Mouse (Mus musculus) kidney, postnatal 10 days (tissue): ENCODE data around the gene Reln.

ENCODE experiments used
- DNase-seq: peaks from one replicate; pipeline ENCODE4 v3.0.0; 2021; ENCODE audit warnings: mixed read lengths

Reln gene

DNA sequence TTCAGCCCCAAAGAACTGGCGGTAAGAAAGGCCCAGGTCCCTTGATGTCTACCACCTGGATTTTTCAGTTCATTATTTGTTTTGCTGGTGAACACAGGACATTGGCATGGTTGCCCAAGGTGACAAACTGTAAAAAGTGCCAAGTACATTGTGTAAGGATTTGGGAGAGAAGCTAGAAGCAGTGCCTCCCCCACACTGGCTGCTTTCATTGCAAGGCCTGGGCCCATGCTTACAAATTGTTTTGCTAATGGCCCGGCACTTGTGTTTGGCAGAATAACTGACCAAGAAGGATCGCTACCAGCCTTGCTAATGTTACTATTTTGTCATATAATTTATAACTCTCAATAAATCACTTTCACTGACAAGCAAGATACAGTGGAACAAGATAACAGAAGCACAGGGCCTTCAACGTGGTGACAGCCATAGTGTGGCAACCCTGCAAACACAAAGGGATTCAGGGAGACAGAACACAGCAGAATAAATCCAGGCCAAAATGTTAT, 425.2 kb downstream of the Reln start:
- DNase-seq = no peak

DNA sequence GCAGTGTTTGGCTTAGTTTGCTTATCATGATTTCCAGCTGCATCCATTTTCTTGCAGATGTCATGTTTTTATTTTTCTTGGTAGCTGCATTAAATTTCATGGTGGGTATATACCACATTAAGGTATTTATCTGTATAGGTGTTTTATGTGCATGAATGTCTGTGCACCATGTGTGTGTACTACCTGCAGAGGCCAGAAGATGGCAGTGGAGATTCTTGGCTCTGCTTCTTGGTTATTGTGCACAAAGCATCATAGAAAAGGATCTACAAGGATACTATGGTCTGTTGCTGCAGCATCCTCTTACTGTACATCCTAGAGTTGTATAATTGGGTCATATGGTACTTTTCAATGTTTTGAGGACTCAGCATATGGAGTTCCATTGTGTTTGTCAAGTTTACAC, 428.5 kb downstream of the Reln start:
- no peak for DNase-seq

DNA sequence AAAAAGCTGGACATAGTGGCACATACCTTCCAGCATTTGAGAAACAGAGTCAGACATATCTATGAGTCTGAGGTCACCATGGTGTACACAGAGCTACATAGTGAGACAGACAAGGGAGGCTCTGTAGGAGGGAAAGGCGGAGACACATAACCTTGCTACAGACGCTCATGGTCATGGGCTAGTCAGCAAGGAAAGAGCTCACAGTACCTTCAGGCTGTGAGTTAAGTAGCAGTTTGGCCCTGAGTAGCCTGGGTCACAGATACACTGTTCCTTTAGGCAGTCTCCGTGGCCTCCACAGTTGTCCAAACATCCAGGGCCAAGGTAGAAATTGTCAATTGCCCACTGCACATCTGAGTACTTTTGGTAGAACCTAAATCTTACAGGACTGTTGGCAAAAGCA, 429.7 kb downstream of the Reln start:
- no peak for DNase-seq

DNA sequence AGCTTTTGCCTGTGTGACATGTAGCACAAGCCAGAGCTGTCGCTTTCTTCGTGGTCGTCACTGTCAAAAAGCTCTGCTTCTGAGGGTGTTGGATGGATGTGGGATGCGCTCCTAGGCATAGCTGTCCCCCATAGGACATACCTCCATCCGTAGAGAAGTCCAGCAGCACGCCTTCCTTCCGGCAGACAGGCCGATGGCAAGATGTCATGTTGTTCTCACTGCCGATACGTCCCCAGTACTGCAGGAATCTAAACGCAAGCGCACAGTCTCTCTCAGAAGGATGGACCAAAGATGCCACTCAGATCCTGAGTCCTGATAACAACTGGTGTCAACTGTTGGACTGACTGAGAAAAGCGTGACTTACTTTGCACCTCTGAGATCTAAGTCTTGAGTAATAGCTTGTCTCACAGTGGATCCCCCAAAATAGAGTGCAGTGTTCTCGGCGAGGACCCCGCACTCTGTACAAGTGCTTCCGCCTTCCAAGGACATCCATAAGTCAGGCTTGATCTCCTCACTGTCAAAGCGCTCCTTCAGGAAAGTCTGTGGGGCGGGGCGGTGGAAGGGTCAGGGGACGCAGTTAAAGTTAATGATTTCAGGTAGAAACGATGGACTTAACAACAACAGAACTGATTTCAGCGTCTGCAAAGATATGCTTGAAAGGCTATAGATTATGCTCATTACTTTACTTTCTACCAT, 431.5 kb downstream of the Reln start:
- no peak for DNase-seq

DNA sequence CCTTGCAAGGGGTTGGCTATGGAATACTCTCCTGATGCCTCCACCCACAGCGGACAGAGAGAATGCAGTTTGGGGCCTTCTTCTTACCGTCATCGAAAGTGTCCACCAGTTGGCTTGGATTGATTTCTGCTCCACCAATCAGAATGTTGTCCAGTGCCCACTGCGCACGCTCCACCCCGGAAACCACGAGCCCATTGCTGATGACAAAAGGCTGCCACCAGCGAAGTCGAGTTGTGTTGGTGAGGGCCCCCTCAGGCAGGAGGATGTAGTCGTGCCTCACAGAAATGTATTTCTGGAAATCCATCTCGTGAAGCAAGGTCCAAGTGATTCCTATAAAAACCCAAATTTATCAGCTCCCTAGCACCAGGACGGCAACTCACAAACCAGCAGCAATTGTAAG, 433.8 kb downstream of the Reln start:
- DNase-seq = no peak

DNA sequence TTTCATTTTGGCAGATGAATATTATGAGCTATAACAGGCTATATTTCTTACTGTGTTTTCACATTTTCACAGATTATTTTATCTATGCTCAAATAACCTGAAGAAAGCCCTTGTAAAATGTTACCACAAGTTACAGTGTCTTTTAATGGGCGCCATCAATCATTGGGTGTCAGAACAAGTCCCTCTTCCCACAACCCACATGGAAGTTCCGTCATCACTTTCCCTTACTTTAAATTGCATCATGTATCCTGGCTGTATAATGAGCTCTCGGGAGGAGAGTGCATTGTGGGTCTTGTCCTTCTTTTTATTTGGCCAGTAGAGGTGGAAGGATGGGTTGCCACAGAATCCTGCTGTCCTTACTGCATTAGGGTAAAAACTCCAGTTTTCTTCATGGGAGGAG, 434.8 kb downstream of the Reln start:
- no peak for DNase-seq

DNA sequence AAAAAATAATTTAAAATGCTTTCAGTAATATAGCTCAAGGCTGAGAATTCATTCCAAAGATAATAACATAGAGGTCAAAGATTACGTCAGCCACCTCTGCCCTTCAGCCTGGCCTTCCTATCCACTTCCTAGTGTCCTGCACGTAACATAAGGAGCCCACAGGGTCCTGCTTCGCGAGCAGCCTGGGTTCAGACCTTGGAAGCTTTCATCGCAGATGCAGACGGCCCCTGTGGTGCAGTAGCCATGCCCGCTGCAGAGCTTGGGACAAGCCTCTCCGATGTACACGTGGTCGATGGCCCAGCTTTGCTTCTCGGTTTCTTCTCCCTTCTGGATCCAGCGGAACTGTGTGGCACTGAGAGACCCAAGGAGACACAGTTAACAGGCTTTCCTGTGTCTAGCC, 443.1 kb downstream of the Reln start:
- peak; percentile 4 for DNase-seq

DNA sequence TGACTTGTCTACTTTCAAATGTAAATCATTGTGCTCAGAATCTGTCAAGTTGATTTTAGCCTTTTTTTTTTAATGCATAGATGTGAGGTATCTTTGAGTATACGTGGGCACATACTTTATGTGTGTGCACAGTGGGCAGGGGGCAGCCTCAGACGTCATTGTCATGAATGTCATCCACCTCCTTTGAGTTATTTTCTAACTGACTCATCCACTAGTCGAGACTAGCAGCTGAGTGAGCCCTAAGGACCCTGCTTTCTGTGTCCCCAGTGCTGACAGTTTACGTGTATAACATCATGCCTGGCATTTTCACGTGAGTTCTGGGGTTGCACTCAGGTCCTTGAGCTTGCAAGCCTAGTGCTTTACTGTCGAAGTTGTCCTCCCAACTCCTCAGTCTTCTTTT, 443.6 kb downstream of the Reln start:
- no peak for DNase-seq

DNA sequence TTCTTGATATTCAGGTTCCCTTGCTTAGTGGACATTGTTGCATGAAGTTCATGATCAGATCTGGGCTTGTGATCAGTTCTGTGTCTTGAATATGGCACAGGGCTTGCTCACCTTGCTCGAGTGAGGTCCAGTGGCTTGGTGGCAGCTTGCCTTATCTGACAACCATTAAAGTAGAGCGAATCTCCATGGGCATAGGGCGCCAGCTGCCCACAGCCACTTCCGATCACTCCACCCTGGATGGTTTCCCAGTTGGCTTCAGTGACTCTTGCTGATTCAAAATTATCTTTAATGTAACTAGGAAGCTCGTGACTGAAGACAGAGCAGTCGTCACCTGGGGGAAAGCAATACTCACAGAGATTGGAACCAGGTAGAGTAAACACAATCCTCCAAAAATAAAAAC, 445.6 kb downstream of the Reln start:
- no peak for DNase-seq

DNA sequence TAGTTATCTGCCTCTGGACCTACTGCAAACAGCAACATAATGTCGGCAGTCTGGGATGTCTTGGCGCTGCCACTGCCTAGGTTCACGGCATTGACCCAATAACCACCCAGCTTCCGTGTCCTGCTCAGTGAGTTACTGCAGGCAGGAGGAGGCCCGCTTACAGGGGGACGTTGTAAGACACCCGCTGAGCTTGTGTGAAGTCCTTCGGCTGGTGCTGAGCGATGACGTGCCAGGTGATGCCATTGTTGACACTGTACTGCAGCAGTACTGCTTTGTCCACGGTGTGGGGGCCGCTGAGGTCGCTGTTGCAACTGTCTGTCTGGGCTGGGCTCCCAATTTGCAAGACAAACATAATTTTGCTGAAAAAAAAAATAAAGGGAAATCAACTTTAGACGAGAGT, 447.9 kb downstream of the Reln start:
- no peak for DNase-seq

DNA sequence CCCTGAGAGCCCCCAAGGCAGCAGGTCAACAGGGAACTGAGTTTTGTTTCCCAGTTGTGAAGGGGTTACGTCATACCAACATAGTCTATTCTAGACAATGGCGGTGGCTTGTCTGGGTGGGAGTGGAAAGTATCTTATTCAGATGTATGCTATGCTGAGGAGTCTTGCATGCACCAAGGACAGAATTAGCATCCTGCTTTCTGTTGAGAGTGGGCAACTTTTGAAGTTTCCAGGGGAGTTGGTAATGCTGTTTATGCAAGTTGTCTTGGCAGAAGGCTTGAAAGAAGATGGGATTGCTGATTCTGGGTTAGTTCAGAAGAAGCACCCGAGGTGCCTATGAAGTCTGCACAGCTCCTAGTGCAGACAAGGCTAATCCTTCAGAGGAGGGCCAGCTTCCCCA, 450.3 kb downstream of the Reln start:
- DNase-seq = no peak

DNA sequence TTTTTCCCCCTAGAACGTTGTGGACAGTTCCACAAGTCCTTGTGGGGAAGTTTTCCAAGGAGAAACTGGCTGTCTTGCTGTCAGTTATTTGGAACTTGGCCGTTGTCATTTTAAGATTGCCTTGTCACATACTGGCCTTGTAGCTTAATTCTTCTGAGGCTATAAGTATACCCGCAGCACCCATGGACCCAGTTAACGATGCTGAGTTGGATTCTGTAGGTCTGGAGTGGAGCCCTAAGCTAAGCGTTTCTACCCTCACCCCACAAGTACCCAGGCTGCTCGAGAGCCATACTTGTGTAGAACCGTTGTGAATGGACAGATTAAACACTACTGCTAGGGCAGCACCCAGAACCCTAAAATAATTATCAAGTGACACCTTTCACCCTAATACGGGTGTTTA, 477.8 kb downstream of the Reln start:
- DNase-seq = no peak

DNA sequence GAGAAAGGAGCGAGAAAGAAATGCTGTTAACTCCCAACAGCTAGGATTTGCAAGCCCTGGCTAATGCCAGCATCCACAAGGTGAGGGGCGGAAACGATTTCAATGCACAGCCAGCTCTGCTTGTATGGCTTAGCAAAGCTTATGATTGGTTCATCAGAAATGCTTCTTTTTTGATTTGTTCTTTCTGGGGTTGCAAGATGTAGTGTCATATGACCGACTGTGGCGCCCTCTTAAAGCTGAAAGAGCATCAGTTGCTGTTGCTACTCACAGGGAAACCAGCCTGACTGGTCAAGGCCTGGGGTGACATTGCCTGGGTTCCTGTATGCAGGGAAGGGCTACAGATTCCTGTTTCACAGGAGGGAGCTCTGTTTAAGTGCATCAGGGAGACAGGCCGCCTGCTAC, 478.2 kb downstream of the Reln start:
- peak; percentile 4 for DNase-seq

DNA sequence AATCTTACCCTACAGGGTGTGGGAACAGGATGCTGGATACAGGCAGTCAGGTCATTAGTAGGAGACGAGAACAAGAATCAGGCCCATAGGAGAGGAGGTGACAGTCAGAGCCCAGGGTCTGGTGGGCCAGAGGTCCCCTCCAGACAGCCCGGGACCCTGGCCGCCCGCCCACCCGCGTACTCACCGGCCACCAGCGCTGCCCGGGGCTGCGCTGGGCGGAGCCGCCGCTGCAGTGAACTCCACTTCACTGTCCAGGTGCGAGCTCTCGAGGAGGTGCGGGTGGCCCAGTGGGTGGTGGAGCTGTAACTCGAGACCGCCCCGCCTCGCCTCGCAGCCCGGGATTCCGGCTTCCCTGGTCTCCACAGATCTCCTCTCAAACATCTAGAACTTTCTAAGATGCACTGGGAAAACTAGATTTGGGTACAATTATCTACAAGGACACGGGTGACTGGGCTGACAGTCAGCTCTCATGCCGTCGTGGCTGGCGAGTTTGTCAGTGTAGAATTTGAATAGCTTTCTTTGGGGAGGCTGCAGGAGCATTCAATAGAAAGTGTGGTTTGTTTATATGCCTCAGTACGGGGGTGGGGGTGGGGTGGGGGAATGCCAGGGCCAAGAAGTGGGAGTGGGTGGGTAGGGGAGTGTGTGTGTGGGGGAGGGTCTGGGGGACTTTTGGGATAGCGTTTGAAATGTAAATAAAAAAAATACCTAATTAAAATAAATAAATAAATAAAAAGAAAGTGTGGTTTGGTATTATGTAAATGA, 479.0 kb downstream of the Reln start, which contains the start of gene Slc26a5:
Slc26a5 (minus strand) TSS at position 259 of the 762 bp plus-strand sequence.
- peak; percentile 10 for DNase-seq

DNA sequence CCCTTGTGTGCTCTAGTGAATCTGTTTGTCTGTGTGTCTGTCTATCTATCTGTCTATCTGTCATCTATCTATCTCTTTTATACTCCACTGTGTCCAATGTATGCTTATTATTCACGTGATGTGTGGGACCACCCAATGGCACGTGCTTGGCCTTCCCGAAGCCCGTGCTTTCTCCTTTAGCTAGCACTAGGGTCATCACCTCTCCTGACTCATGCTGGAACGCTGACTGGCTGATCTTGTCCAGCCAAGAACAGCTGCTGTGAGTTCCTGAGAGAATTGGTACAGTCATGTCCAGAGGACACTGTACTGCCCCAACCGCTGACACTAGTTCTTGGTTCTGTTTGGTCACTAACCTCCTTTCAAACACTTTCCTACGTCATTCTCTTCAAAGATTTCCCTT, 485.8 kb downstream of the Reln start:
- no peak for DNase-seq

DNA sequence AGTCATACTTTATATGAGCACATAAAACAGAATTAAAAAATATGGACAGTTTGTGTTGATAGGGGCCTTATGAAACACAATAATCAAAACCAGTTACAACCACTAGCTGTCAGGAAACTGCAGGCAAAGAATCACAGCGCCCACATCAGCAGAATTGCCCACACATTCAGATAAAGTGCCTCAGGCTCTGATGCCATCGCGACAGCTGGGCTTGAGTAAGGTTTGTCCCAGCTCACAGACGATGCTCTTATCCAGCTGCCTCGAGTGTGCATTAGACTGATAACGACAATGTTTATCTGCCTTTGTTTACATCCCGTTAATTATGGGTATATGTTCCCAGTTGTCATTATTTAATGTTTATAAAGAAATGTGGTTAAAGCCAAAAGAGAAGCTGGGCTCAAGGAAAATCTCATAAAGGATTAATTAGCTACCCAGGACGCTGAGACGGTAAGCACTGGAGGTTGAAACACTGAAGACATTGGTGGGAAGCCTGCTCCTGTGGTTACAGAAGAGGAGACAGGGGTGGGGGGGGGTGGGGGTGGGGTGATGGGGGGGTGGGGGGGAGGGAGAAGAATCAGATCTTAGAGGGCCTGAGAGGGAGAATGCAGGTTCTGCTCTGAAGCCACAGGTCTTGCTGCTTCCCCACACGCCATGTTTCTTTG, 492.7 kb downstream of the Reln start:
- no peak for DNase-seq

DNA sequence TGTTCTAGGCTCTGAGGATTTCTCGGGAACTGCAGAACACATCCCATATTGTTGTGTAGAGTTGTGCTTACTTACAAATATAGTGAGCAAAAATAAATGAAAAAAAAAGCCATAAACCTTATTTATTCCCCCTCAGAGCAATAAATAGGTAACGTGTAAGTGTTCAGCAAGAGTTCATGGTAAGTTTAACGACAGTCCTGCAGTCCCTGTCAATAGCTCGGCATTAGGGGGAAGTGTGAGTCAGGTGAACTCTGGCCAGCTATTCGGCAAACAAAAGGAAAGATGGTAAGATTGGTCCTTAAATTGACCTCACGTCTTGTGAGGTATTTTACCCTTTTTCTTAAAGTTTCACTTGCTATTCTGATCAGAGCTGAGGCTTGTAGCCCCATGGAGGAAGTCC, 497.1 kb downstream of the Reln start:
- DNase-seq = no peak

DNA sequence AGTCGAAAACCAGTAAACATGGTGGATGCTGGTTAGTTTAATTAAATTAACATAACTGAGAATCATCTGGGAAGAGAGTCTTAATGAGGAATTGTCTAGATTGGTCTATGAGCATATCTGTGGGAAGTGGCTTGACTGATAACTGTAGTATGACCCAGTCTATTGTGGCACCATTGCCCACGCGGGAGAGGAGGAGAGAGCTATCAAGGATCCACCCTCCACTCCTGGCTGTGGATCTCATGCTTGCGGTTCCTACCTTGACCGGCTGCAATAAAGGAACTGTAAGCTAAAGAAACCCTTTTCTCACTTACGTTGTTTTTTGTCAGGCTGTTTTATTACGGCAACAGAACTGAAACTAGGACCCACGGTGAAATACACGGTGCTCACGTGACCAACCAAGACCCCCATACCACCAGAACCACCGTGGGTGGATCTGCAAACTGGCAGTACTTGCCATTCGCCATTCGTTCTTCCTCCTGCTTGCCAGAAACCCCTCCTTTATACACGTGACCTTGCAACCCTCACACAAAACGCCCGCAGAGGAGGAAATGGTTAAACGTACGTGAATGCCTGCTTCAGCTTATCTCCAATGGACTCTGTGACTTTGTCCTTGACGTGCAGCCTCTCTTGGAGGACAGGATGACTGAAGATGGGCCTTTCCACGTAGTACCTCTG, 497.7 kb downstream of the Reln start:
- DNase-seq = no peak

DNA sequence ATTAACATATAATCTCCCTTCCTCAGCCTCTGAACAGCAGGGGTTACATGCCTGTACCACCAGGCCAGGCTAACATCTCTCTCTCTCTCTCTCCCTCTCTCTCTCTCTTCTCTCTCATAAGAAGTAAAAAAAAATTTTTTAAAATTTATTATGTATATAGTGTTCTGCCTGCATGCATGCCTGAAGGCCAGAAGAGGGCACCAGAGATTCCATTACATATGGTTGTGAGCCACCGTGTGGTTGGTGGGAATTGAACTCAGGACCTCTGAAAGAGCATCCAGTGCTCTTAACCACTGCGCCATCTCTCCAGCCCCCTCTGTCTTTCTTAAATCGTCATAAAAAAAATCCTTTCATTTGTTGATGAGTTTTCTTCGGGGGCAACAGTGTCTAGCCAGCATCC, 499.8 kb downstream of the Reln start:
- no peak for DNase-seq
